Mouse (Mus musculus): ENCODE data around the gene Lrrc51. TPM values are rescaled to one million over a fixed set of nuclear protein-coding genes. Genes with fewer than 3 reads are reported as not detected.

Gene Lrrc51
- 7.9 and 8.8 TPM in 2 replicates for polyA plus RNA-seq (2014; fragmentation: Nextera tagmentation; extraction: Ambion mirVana)

- under 1% methylated on average over 40 of the region's 40 CpGs for WGBS
- Histone ChIP-seq H3K36me3 (ENCODE audit: control insufficient read depth, insufficient read depth, low read length) (peaks cover 2% of the 10 kb centered on the region; the same call in 1 of the 2 replicates), H3K4me3 (ENCODE audit: low read depth, low read length) (peak within 1 kb of the TSS; percentile 90), H3K27me3 (ENCODE audit: control insufficient read depth, insufficient read depth, low read length) (no peaks in the 10 kb centered on the region), H3K4me1 (ENCODE audit: control insufficient read depth, insufficient read depth, low read length) (peaks cover 3% of the 10 kb centered on the region; the same call in 1 of the 2 replicates), H3K9ac (ENCODE audit: low read length) (peak within 1 kb of the TSS; percentile 80), H3K27ac (ENCODE audit: low read depth, low read length) (0 out of 2 replicates have a peak within 1 kb of the TSS, but pooled peaks have one; percentile 27), H3K4me2 (ENCODE audit: low read depth) (peak within 1 kb of the TSS; percentile 80), H3K9me3 (ENCODE audit: control insufficient read depth, low read length) (no peaks in the 10 kb centered on the region)
- peak; percentile 97 for ATAC-seq (ENCODE audit: insufficient read depth, low FRiP score, low TSS enrichment)
- peak; percentile 95 for DNase-seq (ENCODE audit: low spot score)
Observed at GRCm38 (mm10) chr7:101933751-101934240, at the start of gene Lrrc51, which contains the start of gene Numa1. Lrrc51 (minus strand) TSS chr7:101933895. Numa1 (plus strand) TSS chr7:101934111.

DNA sequence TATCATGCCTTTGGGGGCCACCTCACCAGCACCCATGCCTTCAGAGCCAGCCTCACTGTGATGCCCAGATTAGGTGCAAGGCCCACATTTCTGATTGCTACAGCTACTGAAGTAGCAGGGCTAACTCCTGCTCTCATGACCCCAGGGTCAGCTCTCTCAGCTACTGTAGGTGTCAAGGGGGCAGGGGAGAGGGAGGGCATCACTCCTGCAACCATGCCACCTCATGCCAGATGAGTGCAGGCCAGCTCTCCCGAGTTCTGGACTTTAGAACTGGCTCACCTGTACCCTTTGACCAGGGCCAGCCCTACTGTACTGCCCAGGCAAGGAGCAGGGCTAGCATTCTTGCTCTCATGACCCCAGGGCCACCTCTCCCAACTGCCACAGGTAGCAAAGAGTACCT lies 49.0 kb upstream of the Lrrc51 start:
- Histone ChIP-seq H3K9ac (ENCODE audit: low read length) (no peak overlapping the region), H3K4me2 (ENCODE audit: low read depth) (no peak overlapping the region), H3K27ac (ENCODE audit: low read depth, low read length) (no peak overlapping the region), H3K4me3 (ENCODE audit: low read depth, low read length) (no peak overlapping the region), H3K27me3 (ENCODE audit: control insufficient read depth, insufficient read depth, low read length) (no peaks in the 10 kb centered on the region), H3K9me3 (ENCODE audit: control insufficient read depth, low read length) (no peaks in the 10 kb centered on the region), H3K4me1 (ENCODE audit: control insufficient read depth, insufficient read depth, low read length) (no peaks in the 10 kb centered on the region), H3K36me3 (ENCODE audit: control insufficient read depth, insufficient read depth, low read length) (no peaks in the 10 kb centered on the region; the same call in none of the 2 replicates)
- DNase-seq (ENCODE audit: low spot score) (peak; percentile 7), ATAC-seq (ENCODE audit: insufficient read depth, low FRiP score, low TSS enrichment) (no peak)
- 95% methylated on average over 1 of the region's 1 CpGs for WGBS

GRCm38 (mm10) chr7:101974505-101974904 lies 40.8 kb upstream of the Lrrc51 start:
- H3K27ac ChIP-seq (ENCODE audit: low read depth, low read length): no peak overlapping the region
- no peak overlapping the region for H3K4me3 ChIP-seq (ENCODE audit: low read depth, low read length)
- DNase-seq (ENCODE audit: low spot score) (no peak), ATAC-seq (ENCODE audit: insufficient read depth, low FRiP score, low TSS enrichment) (no peak)
- no peaks in the 10 kb centered on the region for H3K9me3 ChIP-seq (ENCODE audit: control insufficient read depth, low read length)
- no peaks in the 10 kb centered on the region for H3K27me3 ChIP-seq (ENCODE audit: control insufficient read depth, insufficient read depth, low read length)
- no peak overlapping the region for H3K9ac ChIP-seq (ENCODE audit: low read length)
- WGBS: 53% methylated on average over 2 of the region's 2 CpGs
- H3K4me2 ChIP-seq (ENCODE audit: low read depth): no peak overlapping the region
- peaks cover 12% of the 10 kb centered on the region for H3K4me1 ChIP-seq (ENCODE audit: control insufficient read depth, insufficient read depth, low read length)
- H3K36me3 ChIP-seq (ENCODE audit: control insufficient read depth, insufficient read depth, low read length): no peaks in the 10 kb centered on the region

- no peaks in the 10 kb centered on the region for H3K27me3 ChIP-seq (ENCODE audit: control insufficient read depth, insufficient read depth, low read length)
- peaks cover 16% of the 10 kb centered on the region for H3K4me1 ChIP-seq (ENCODE audit: control insufficient read depth, insufficient read depth, low read length)
- no peak overlapping the region for H3K4me3 ChIP-seq (ENCODE audit: low read depth, low read length)
- DNase-seq (ENCODE audit: low spot score): no peak
- 70% methylated on average over 3 of the region's 3 CpGs for WGBS
- no peak overlapping the region for H3K4me2 ChIP-seq (ENCODE audit: low read depth)
- ATAC-seq (ENCODE audit: insufficient read depth, low FRiP score, low TSS enrichment): no peak
- H3K9ac ChIP-seq (ENCODE audit: low read length): no peak overlapping the region
- no peaks in the 10 kb centered on the region for H3K36me3 ChIP-seq (ENCODE audit: control insufficient read depth, insufficient read depth, low read length)
- H3K9me3 ChIP-seq (ENCODE audit: control insufficient read depth, low read length): no peaks in the 10 kb centered on the region
- no peak overlapping the region for H3K27ac ChIP-seq (ENCODE audit: low read depth, low read length)
Observed at GRCm38 (mm10) chr7:101973730-101974129, 40.0 kb upstream of the Lrrc51 start.

DNA sequence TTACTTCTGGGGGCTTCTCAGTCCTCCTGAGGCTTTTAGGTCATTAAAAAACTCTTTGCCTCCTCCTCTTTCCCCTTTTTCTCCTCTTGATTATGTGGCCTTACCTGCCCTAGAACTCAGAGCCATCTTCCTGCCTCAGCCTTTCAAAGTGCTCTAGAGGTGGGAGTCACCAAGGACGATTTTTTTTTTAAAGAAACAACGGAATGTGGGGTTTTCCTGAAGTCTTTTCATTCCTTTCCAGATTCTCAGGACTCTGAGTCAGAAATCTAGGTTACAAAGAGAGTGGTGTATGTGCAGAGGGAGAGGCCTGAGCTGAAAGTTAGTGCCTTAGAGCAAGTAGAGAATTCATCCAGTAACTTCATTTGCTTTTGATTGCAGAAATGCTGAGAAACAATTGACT lies 38.0 kb upstream of the Lrrc51 start:
- H3K9ac ChIP-seq (ENCODE audit: low read length): peak overlapping the region; percentile 94
- H3K4me1 ChIP-seq (ENCODE audit: control insufficient read depth, insufficient read depth, low read length): peaks cover 18% of the 10 kb centered on the region
- ATAC-seq (ENCODE audit: insufficient read depth, low FRiP score, low TSS enrichment): no peak
- H3K4me2 ChIP-seq (ENCODE audit: low read depth): peak overlapping the region; percentile 59
- WGBS: 64% methylated on average over 2 of the region's 2 CpGs
- no peaks in the 10 kb centered on the region for H3K36me3 ChIP-seq (ENCODE audit: control insufficient read depth, insufficient read depth, low read length)
- no peak for DNase-seq (ENCODE audit: low spot score)
- peak overlapping the region; percentile 96 for H3K27ac ChIP-seq (ENCODE audit: low read depth, low read length)
- no peaks in the 10 kb centered on the region for H3K27me3 ChIP-seq (ENCODE audit: control insufficient read depth, insufficient read depth, low read length)
- H3K9me3 ChIP-seq (ENCODE audit: control insufficient read depth, low read length): no peaks in the 10 kb centered on the region
- peak overlapping the region; percentile 68 for H3K4me3 ChIP-seq (ENCODE audit: low read depth, low read length)

- DNase-seq (ENCODE audit: low spot score) (peak; percentile 76), ATAC-seq (ENCODE audit: insufficient read depth, low FRiP score, low TSS enrichment) (peak; percentile 62)
- H3K9me3 ChIP-seq (ENCODE audit: control insufficient read depth, low read length): no peaks in the 10 kb centered on the region
- H3K36me3 ChIP-seq (ENCODE audit: control insufficient read depth, insufficient read depth, low read length): no peaks in the 10 kb centered on the region
- WGBS: 10% methylated on average over 19 of the region's 19 CpGs
- H3K27me3 ChIP-seq (ENCODE audit: control insufficient read depth, insufficient read depth, low read length): no peaks in the 10 kb centered on the region
- peak overlapping the region; percentile 96 for H3K27ac ChIP-seq (ENCODE audit: low read depth, low read length)
- peak overlapping the region; percentile 68 for H3K4me3 ChIP-seq (ENCODE audit: low read depth, low read length)
- H3K4me2 ChIP-seq (ENCODE audit: low read depth): peak overlapping the region; percentile 59
- H3K4me1 ChIP-seq (ENCODE audit: control insufficient read depth, insufficient read depth, low read length): peaks cover 18% of the 10 kb centered on the region
- H3K9ac ChIP-seq (ENCODE audit: low read length): peak overlapping the region; percentile 94
Observed at GRCm38 (mm10) chr7:101970821-101971461, 37.2 kb upstream of the Lrrc51 start.

DNA sequence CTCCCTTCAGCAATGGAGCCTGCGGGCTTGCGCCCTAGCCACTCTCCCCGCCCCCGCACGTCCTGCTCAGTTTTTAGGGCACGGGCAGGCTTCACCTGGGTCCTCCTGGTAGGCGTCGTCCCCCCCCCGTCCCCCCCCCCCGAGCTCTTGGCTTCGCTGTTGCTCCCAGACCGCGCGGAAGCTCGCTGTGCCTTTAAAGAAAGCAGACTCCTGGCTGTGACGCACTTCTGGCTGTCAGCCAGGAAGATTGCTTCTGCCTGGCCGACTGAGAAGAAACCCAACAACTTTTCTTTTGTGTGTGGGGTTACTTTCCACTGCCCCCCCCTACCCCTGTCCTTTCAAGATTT lies 36.7 kb upstream of the Lrrc51 start:
- no peaks in the 10 kb centered on the region for H3K27me3 ChIP-seq (ENCODE audit: control insufficient read depth, insufficient read depth, low read length)
- 0% methylated on average over 15 of the region's 17 CpGs for WGBS
- H3K27ac ChIP-seq (ENCODE audit: low read depth, low read length): peak overlapping the region; percentile 96
- H3K4me1 ChIP-seq (ENCODE audit: control insufficient read depth, insufficient read depth, low read length): peaks cover 18% of the 10 kb centered on the region
- peak overlapping the region; percentile 68 for H3K4me3 ChIP-seq (ENCODE audit: low read depth, low read length)
- ATAC-seq (ENCODE audit: insufficient read depth, low FRiP score, low TSS enrichment) (peak; percentile 70), DNase-seq (ENCODE audit: low spot score) (peak; percentile 86)
- H3K36me3 ChIP-seq (ENCODE audit: control insufficient read depth, insufficient read depth, low read length): no peaks in the 10 kb centered on the region
- H3K9ac ChIP-seq (ENCODE audit: low read length): peak overlapping the region; percentile 94
- H3K9me3 ChIP-seq (ENCODE audit: control insufficient read depth, low read length): no peaks in the 10 kb centered on the region
- H3K4me2 ChIP-seq (ENCODE audit: low read depth): peak overlapping the region; percentile 59

GRCm38 (mm10) chr7:101969694-101970428 lies 36.2 kb upstream of the Lrrc51 start:
- Histone ChIP-seq H3K36me3 (ENCODE audit: control insufficient read depth, insufficient read depth, low read length) (no peaks in the 10 kb centered on the region), H3K4me1 (ENCODE audit: control insufficient read depth, insufficient read depth, low read length) (peaks cover 18% of the 10 kb centered on the region), H3K27ac (ENCODE audit: low read depth, low read length) (peak overlapping the region; percentile 96), H3K9ac (ENCODE audit: low read length) (peak overlapping the region; percentile 94), H3K4me2 (ENCODE audit: low read depth) (peak overlapping the region; percentile 59), H3K27me3 (ENCODE audit: control insufficient read depth, insufficient read depth, low read length) (no peaks in the 10 kb centered on the region), H3K4me3 (ENCODE audit: low read depth, low read length) (peak overlapping the region; percentile 68), H3K9me3 (ENCODE audit: control insufficient read depth, low read length) (no peaks in the 10 kb centered on the region)
- DNase-seq (ENCODE audit: low spot score) (peak; percentile 89), ATAC-seq (ENCODE audit: insufficient read depth, low FRiP score, low TSS enrichment) (peak; percentile 90)
- WGBS: under 1% methylated on average over 46 of the region's 53 CpGs

Data from neural tube, embryonic 11.5 days (tissue).